Comparison of ENCODE assay signal across 7 mouse cellular contexts in genomic region chr10:115470621-115471334, GRCm38 (mm10).
DNase-seq lines count a peak whose midpoint lies in the region; ATAC-seq and TF ChIP-seq lines count a peak whose summit lies in the region.

No protein-coding gene starts in this region.

- no peaks in the 10 kb centered on the region for H3K27me3 ChIP-seq in liver, embryonic 11.5 days (replicated peaks; ENCODE audit: control insufficient read depth, insufficient read depth, low read length)
- peaks cover 9% of the 10 kb centered on the region; the same call in 1 of the 2 replicates for H3K27me3 ChIP-seq in limb, embryonic 10.5 days (ENCODE audit: low read depth, poor library complexity, severe bottlenecking)
- no peaks in the 10 kb centered on the region for H3K27me3 ChIP-seq in stomach, embryonic 14.5 days (ENCODE audit: control insufficient read depth, insufficient read depth, low read length)

- intact Hi-C loops in left cerebral cortex, postnatal 4 days (cut with DNase I) = no loop called here

- peak overlapping the region; percentile 6; the same call in 1 of the 2 replicates for H3K4me3 ChIP-seq in liver, embryonic 11.5 days (ENCODE audit: low read depth, low read length)
- 0 out of 2 replicates have a peak overlapping the region, but pooled peaks have one; percentile 17 for H3K4me3 ChIP-seq in embryonic fibroblast, embryonic 13.5 days (ENCODE audit: insufficient read depth, low read length)
- H3K4me3 ChIP-seq in limb, embryonic 10.5 days = peak overlapping the region; percentile 39
- H3K4me3 ChIP-seq in stomach, embryonic 14.5 days (ENCODE audit: low read depth, low read length) = peak overlapping the region; percentile 23

- no peaks in the 10 kb centered on the region for H3K36me3 ChIP-seq in liver, embryonic 11.5 days (ENCODE audit: control insufficient read depth, insufficient read depth, low read length)
- H3K36me3 ChIP-seq in limb, embryonic 10.5 days = no peaks in the 10 kb centered on the region
- no peaks in the 10 kb centered on the region for H3K36me3 ChIP-seq in stomach, embryonic 14.5 days (ENCODE audit: control insufficient read depth, insufficient read depth, low read length)

- H3K27ac ChIP-seq in liver, embryonic 11.5 days (ENCODE audit: low read depth, low read length) = no peak overlapping the region
- H3K27ac ChIP-seq in embryonic fibroblast, embryonic 13.5 days (ENCODE audit: insufficient read depth, low read length) = no peak overlapping the region
- no peak overlapping the region for H3K27ac ChIP-seq in limb, embryonic 10.5 days
- no peak overlapping the region for H3K27ac ChIP-seq in stomach, embryonic 14.5 days (ENCODE audit: low read length)

- H3K9me3 ChIP-seq in liver, embryonic 11.5 days (ENCODE audit: control insufficient read depth, low read length) = no peaks in the 10 kb centered on the region
- no peaks in the 10 kb centered on the region for H3K9me3 ChIP-seq in limb, embryonic 10.5 days (replicated peaks)
- no peaks in the 10 kb centered on the region for H3K9me3 ChIP-seq in stomach, embryonic 14.5 days (ENCODE audit: control insufficient read depth, low read depth, low read length)

- no peak for ATAC-seq in liver, embryonic 11.5 days (replicated peaks; ENCODE audit: low FRiP score)
- ATAC-seq in stomach, embryonic 14.5 days (ENCODE audit: insufficient number of reproducible peaks, insufficient read depth, low FRiP score, low read depth) = no peak

- DNase-seq in liver, embryonic 11.5 days (ENCODE audit: low spot score) = no peak
- no peak for DNase-seq in liver
- no peak for DNase-seq in limb, embryonic 10.5 days (ENCODE audit: low spot score)
- no peak for DNase-seq in left cerebral cortex, postnatal 4 days
- no peak for DNase-seq in adrenal gland, adult 2 months

- H3K9ac ChIP-seq in liver, embryonic 11.5 days (ENCODE audit: low read depth, low read length) = no peak overlapping the region
- H3K9ac ChIP-seq in stomach, embryonic 14.5 days (replicated peaks; ENCODE audit: low read depth, low read length) = no peak overlapping the region

- H3K4me1 ChIP-seq in liver, embryonic 11.5 days (replicated peaks; ENCODE audit: control insufficient read depth, insufficient read depth, low read length) = no peaks in the 10 kb centered on the region
- H3K4me1 ChIP-seq in embryonic fibroblast, embryonic 13.5 days (ENCODE audit: control insufficient read depth, insufficient read depth, low read length) = no peaks in the 10 kb centered on the region
- H3K4me1 ChIP-seq in limb, embryonic 10.5 days = no peaks in the 10 kb centered on the region
- no peaks in the 10 kb centered on the region for H3K4me1 ChIP-seq in stomach, embryonic 14.5 days (ENCODE audit: control insufficient read depth, insufficient read depth, low read length)

- 52% methylated on average over 17 of the region's 17 CpGs for WGBS in liver, embryonic 11.5 days
- WGBS in limb, embryonic 10.5 days = 39% methylated on average over 17 of the region's 17 CpGs
- 41% methylated on average over 17 of the region's 17 CpGs for WGBS in stomach, embryonic 14.5 days

- no peak for TF ChIP-seq CTCF in embryonic fibroblast, embryonic 13.5 days (IDR thresholded peaks at IDR 0.05; ENCODE audit: borderline replicate concordance, insufficient read depth, low read length)

- no peak for TF ChIP-seq POLR2A in embryonic fibroblast, embryonic 13.5 days (IDR thresholded peaks at IDR 0.05; ENCODE audit: low read depth, low read length)

- peak overlapping the region; percentile 43 for H3K4me2 ChIP-seq in liver, embryonic 11.5 days
- peak overlapping the region; percentile 38 for H3K4me2 ChIP-seq in stomach, embryonic 14.5 days (replicated peaks; ENCODE audit: low read depth, low read length)
